In the genomic region with DNA sequence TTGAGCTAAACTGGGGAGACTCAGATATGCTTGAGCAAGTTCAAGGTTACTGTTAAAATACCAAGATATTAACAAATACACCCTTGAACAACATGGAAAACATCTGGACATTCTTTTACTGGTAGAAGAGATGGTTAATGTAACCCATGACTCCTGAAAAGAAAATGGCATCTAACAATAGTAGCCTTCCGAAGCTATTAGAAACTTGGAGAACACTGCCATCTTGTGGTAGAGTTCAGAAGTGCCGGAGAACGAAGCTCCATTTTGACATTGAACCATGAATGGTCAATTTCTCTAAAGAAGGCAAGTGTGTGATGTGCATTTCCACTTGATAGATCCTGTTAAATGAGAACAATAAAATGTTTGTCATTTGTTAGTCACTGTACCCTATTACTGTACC, we compare ENCODE assay signal across 8 mouse cellular contexts. TPM values are rescaled to one million over a fixed set of nuclear protein-coding genes. Genes with fewer than 3 reads are reported as not detected.
DNase-seq lines count a peak whose midpoint lies in the region; ATAC-seq lines count a peak whose summit lies in the region.
"Had no signal": no experiment of that assay in that cellular context is flagged by ENCODE, and none has a peak within 500 bp of the region (broad histone marks: within the 10 kb centered on the region; RNA-seq: fewer than 3 reads in every experiment).

No protein-coding gene starts in this region.

- no peak overlapping the region for H3K4me2 ChIP-seq in midbrain, embryonic 13.5 days (replicated peaks)
- H3K4me2 ChIP-seq in hindbrain, embryonic 12.5 days (replicated peaks), result no peak overlapping the region

- 7% methylated on average over 3 of the region's 3 CpGs for WGBS in midbrain, embryonic 10.5 days
- 12% methylated on average over 3 of the region's 3 CpGs for WGBS in midbrain, embryonic 13.5 days
- WGBS in hindbrain, embryonic 12.5 days, result 9% methylated on average over 3 of the region's 3 CpGs
- 7% methylated on average over 3 of the region's 3 CpGs for WGBS in limb, embryonic 10.5 days

- peak; percentile 21 for DNase-seq in midbrain, embryonic 10.5 days (ENCODE audit: low spot score)
- DNase-seq in adipocyte (ENCODE audit: low spot score), result peak; percentile 79
- DNase-seq in embryo, embryonic 10.5 days (ENCODE audit: low spot score), result peak; percentile 77
- peak; percentile 46 for DNase-seq in limb, embryonic 10.5 days (ENCODE audit: low spot score)
- DNase-seq in right cerebral cortex, postnatal 10 days (ENCODE audit: low spot score in 2 of 2), result peak; percentile 29 to 52

- H3K4me3 ChIP-seq in midbrain, embryonic 10.5 days, result no peak overlapping the region
- H3K4me3 ChIP-seq in midbrain, embryonic 13.5 days (replicated peaks), result no peak overlapping the region
- no peak overlapping the region for H3K4me3 ChIP-seq in hindbrain, embryonic 12.5 days
- H3K4me3 ChIP-seq in limb, embryonic 10.5 days, result no peak overlapping the region
- H3K4me3 ChIP-seq: myocyte had no signal

- no peaks in the 10 kb centered on the region for H3K9me3 ChIP-seq in midbrain, embryonic 10.5 days (replicated peaks)
- H3K9me3 ChIP-seq in midbrain, embryonic 13.5 days, result no peaks in the 10 kb centered on the region
- no peaks in the 10 kb centered on the region for H3K9me3 ChIP-seq in hindbrain, embryonic 12.5 days (replicated peaks)
- H3K9me3 ChIP-seq in limb, embryonic 10.5 days (replicated peaks), result no peaks in the 10 kb centered on the region

- H3K36me3 ChIP-seq in midbrain, embryonic 10.5 days, result no peaks in the 10 kb centered on the region
- H3K36me3 ChIP-seq in midbrain, embryonic 13.5 days, result no peaks in the 10 kb centered on the region
- H3K36me3 ChIP-seq in hindbrain, embryonic 12.5 days, result no peaks in the 10 kb centered on the region
- no peaks in the 10 kb centered on the region for H3K36me3 ChIP-seq in limb, embryonic 10.5 days

- H3K27ac ChIP-seq in midbrain, embryonic 10.5 days (replicated peaks), result no peak overlapping the region
- no peak overlapping the region for H3K27ac ChIP-seq in midbrain, embryonic 13.5 days
- no peak overlapping the region for H3K27ac ChIP-seq in hindbrain, embryonic 12.5 days
- H3K27ac ChIP-seq in limb, embryonic 10.5 days, result no peak overlapping the region

- ATAC-seq in midbrain, embryonic 13.5 days, result no peak
- ATAC-seq in hindbrain, embryonic 12.5 days (ENCODE audit: low FRiP score), result 0 out of 2 replicates have a peak, but pooled peaks have one; percentile 13

- no peak overlapping the region for H3K9ac ChIP-seq in midbrain, embryonic 13.5 days (replicated peaks)
- no peak overlapping the region for H3K9ac ChIP-seq in hindbrain, embryonic 12.5 days

- H3K4me1 ChIP-seq in midbrain, embryonic 10.5 days, result no peaks in the 10 kb centered on the region; the same call in 1 of the 2 replicates
- H3K4me1 ChIP-seq in midbrain, embryonic 13.5 days (replicated peaks), result no peaks in the 10 kb centered on the region
- H3K4me1 ChIP-seq in hindbrain, embryonic 12.5 days, result no peaks in the 10 kb centered on the region
- H3K4me1 ChIP-seq in limb, embryonic 10.5 days, result peaks cover 8% of the 10 kb centered on the region

- peaks cover 75% of the 10 kb centered on the region for H3K27me3 ChIP-seq in midbrain, embryonic 10.5 days (ENCODE audit: low read depth, poor library complexity, severe bottlenecking)
- H3K27me3 ChIP-seq in midbrain, embryonic 13.5 days, result peaks cover 19% of the 10 kb centered on the region; the same call in 1 of the 2 replicates
- H3K27me3 ChIP-seq in hindbrain, embryonic 12.5 days, result peaks cover 9% of the 10 kb centered on the region
- peaks cover 71% of the 10 kb centered on the region for H3K27me3 ChIP-seq in limb, embryonic 10.5 days (ENCODE audit: low read depth, poor library complexity, severe bottlenecking)

RNA-seq across cellular contexts. Expression of gene Chrdl1, which starts 50.5 kb away (rescaled TPM):
- polyA plus RNA-seq in midbrain, embryonic 10.5 days (2016; fragmentation: Nextera tagmentation; extraction: Ambion mirVana), result 2.8 and 3.4 TPM in 2 replicates
- 6.3 and 8.0 TPM in 2 replicates for polyA plus RNA-seq in midbrain, embryonic 13.5 days (2015; fragmentation: Nextera tagmentation; extraction: Ambion mirVana)
- 10.4 and 12.5 TPM in 2 replicates for polyA plus RNA-seq in hindbrain, embryonic 12.5 days (2016; fragmentation: Nextera tagmentation; extraction: Ambion mirVana)
- 9.5 and 14.3 TPM in 2 replicates for polyA plus RNA-seq in limb, embryonic 10.5 days (2016; fragmentation: Nextera tagmentation; extraction: Ambion mirVana)
- polyA plus RNA-seq: myocyte had no signal

Comparison
In these comparisons a context has a peak if more than half of its experiments do, and no peak if none do; other contexts are left out.
1. DNase-seq: peak in every context shown above with its lines; median percentile 79 in adipocyte; 77 in embryo, embryonic 10.5 days; 46 in limb, embryonic 10.5 days; 40 in right cerebral cortex, postnatal 10 days; 21 in midbrain, embryonic 10.5 days.